Mouse (Mus musculus) heart, embryonic 13.5 days (tissue): ENCODE results near the gene Hbp1. TPM values are rescaled to one million over a fixed set of nuclear protein-coding genes. Genes with fewer than 3 reads are reported as not detected.

Experiments used
- ATAC-seq: fragments of 200-750 bp; cut with Nextera tagmentation; 2 replicates; pipeline ENCODE4 v1.8.0; 2017; ENCODE audit warnings: moderate TSS enrichment; ENCODE audit not compliant: insufficient number of reproducible peaks, low FRiP score, low TSS enrichment; ENCODE audit errors: extremely low read depth
- H3K27ac ChIP-seq: fragments of 300-500 bp; sonication (generic); replicated peaks from 2 replicates; pipeline ENCODE4 v1.5.1; 2015; ENCODE audit warnings: moderate library complexity, mild to moderate bottlenecking, inconsistent platforms
- H3K27me3 ChIP-seq: fragments of 300-500 bp; sonication (generic); replicated peaks from 2 replicates; pipeline ENCODE4 v1.6.1; 2015; ENCODE audit warnings: mild to moderate bottlenecking, inconsistent platforms
- H3K36me3 ChIP-seq: fragments of 300-500 bp; sonication (generic); 2 replicates; pipeline ENCODE4 v1.6.1; 2015; ENCODE audit warnings: mild to moderate bottlenecking, inconsistent platforms
- H3K4me1 ChIP-seq: fragments of 300-500 bp; sonication (generic); 2 replicates; pipeline ENCODE4 v1.6.1; 2015; ENCODE audit warnings: inconsistent platforms
- H3K4me2 ChIP-seq: fragments of 300-500 bp; sonication (generic); 2 replicates; pipeline ENCODE4 v1.6.1; 2015; ENCODE audit warnings: inconsistent platforms, mild to moderate bottlenecking, moderate library complexity
- H3K4me3 ChIP-seq: fragments of 300-500 bp; sonication (generic); 2 replicates; pipeline ENCODE4 v1.5.1; 2015; ENCODE audit warnings: moderate library complexity, mild to moderate bottlenecking, inconsistent platforms
- H3K9ac ChIP-seq: fragments of 300-500 bp; sonication (generic); 2 replicates; pipeline ENCODE4 v1.6.1; 2015; ENCODE audit warnings: inconsistent platforms, mild to moderate bottlenecking, moderate library complexity
- H3K9me3 ChIP-seq: fragments of 300-500 bp; sonication (generic); 2 replicates; pipeline ENCODE4 v1.6.1; 2016; ENCODE audit warnings: inconsistent platforms
- whole genome bisulfite sequencing: fragments of 180-500 bp; shearing (Covaris S2); methylation state at CpG from one replicate; pipeline ENCODE4 v1.1.7; 2015; ENCODE audit warnings: mixed read lengths; 5-methylcytosine and 5-hydroxymethylcytosine counted together
- polyA plus RNA-seq: library from polyadenylated mRNA; unstranded; fragments of >200 nt; fragmentation: Nextera tagmentation; extraction: Ambion mirVana; gene quantifications from 2 replicates; pipeline ENCODE4 v1.2.1, GENCODE M21; 2015

Hbp1 gene
- polyA plus RNA-seq, 1 experiment from 2014 or later, result 89.2 TPM

GRCm38 (mm10) chr12:31983238-31983637, 32.9 kb upstream of the Hbp1 start:
- Histone ChIP-seq H3K27me3 (peaks cover 10% of the 10 kb centered on the region), H3K9me3 (no peaks in the 10 kb centered on the region), H3K4me3 (no peak overlapping the region), H3K36me3 (no peaks in the 10 kb centered on the region), H3K9ac (no peak overlapping the region), H3K27ac (no peak overlapping the region), H3K4me2 (no peak overlapping the region), H3K4me1 (peaks cover 13% of the 10 kb centered on the region; the same call in 1 of the 2 replicates)
- 60% methylated on average over 7 of the region's 7 CpGs for WGBS
- no peak for ATAC-seq

GRCm38 (mm10) chr12:31977613-31978195, 27.4 kb upstream of the Hbp1 start:
- 76% methylated on average over 12 of the region's 12 CpGs for WGBS
- Histone ChIP-seq H3K9ac (no peak overlapping the region), H3K27me3 (peaks cover 25% of the 10 kb centered on the region), H3K27ac (no peak overlapping the region), H3K4me1 (peaks cover 12% of the 10 kb centered on the region), H3K9me3 (no peaks in the 10 kb centered on the region), H3K4me3 (no peak overlapping the region), H3K4me2 (no peak overlapping the region), H3K36me3 (no peaks in the 10 kb centered on the region)
- ATAC-seq, result no peak

GRCm38 (mm10) chr12:31976544-31976943, 26.2 kb upstream of the Hbp1 start:
- no peaks in the 10 kb centered on the region for H3K36me3 ChIP-seq
- no peak overlapping the region for H3K4me2 ChIP-seq
- WGBS, result 57% methylated on average over 7 of the region's 7 CpGs
- peaks cover 18% of the 10 kb centered on the region for H3K4me1 ChIP-seq
- H3K27ac ChIP-seq, result no peak overlapping the region
- ATAC-seq, result no peak
- H3K9me3 ChIP-seq, result no peaks in the 10 kb centered on the region
- H3K27me3 ChIP-seq, result peaks cover 26% of the 10 kb centered on the region
- no peak overlapping the region for H3K9ac ChIP-seq
- H3K4me3 ChIP-seq, result no peak overlapping the region

GRCm38 (mm10) chr12:31973473-31974172, 23.3 kb upstream of the Hbp1 start:
- Histone ChIP-seq H3K27me3 (peaks cover 32% of the 10 kb centered on the region), H3K9ac (no peak overlapping the region), H3K4me1 (peaks cover 28% of the 10 kb centered on the region), H3K27ac (peak overlapping the region; percentile 67), H3K36me3 (no peaks in the 10 kb centered on the region), H3K4me2 (no peak overlapping the region), H3K9me3 (no peaks in the 10 kb centered on the region), H3K4me3 (no peak overlapping the region)
- 47% methylated on average over 13 of the region's 13 CpGs for WGBS
- ATAC-seq, result peak; percentile 87; the same call in 1 of the 2 replicates

- Histone ChIP-seq H3K27me3 (peaks cover 18% of the 10 kb centered on the region; the same call in 1 of the 2 replicates), H3K4me1 (peaks cover 32% of the 10 kb centered on the region), H3K4me3 (no peak overlapping the region), H3K27ac (no peak overlapping the region), H3K36me3 (no peaks in the 10 kb centered on the region), H3K4me2 (no peak overlapping the region), H3K9me3 (no peaks in the 10 kb centered on the region), H3K9ac (no peak overlapping the region)
- ATAC-seq, result no peak
- WGBS, result 84% methylated on average over 8 of the region's 8 CpGs
Observed at GRCm38 (mm10) chr12:31971547-31971946, 21.2 kb upstream of the Hbp1 start.

GRCm38 (mm10) chr12:31969111-31969510, 18.8 kb upstream of the Hbp1 start:
- Histone ChIP-seq H3K4me3 (no peak overlapping the region), H3K9me3 (no peaks in the 10 kb centered on the region), H3K4me1 (peaks cover 32% of the 10 kb centered on the region), H3K27me3 (peaks cover 15% of the 10 kb centered on the region; the same call in 1 of the 2 replicates), H3K36me3 (no peaks in the 10 kb centered on the region), H3K9ac (no peak overlapping the region), H3K27ac (peak overlapping the region; percentile 45), H3K4me2 (no peak overlapping the region)
- 28% methylated on average over 1 of the region's 1 CpGs for WGBS
- no peak for ATAC-seq

- Histone ChIP-seq H3K9me3 (no peaks in the 10 kb centered on the region), H3K27me3 (peaks cover 15% of the 10 kb centered on the region; the same call in 1 of the 2 replicates), H3K9ac (no peak overlapping the region), H3K4me1 (peaks cover 22% of the 10 kb centered on the region; the same call in 1 of the 2 replicates), H3K4me3 (no peak overlapping the region), H3K36me3 (no peaks in the 10 kb centered on the region), H3K27ac (no peak overlapping the region), H3K4me2 (no peak overlapping the region)
- ATAC-seq, result no peak
- 8% methylated on average over 2 of the region's 2 CpGs for WGBS
Observed at GRCm38 (mm10) chr12:31967536-31967935, 17.2 kb upstream of the Hbp1 start.

- WGBS, result 67% methylated on average over 4 of the region's 4 CpGs
- Histone ChIP-seq H3K9me3 (no peaks in the 10 kb centered on the region), H3K9ac (no peak overlapping the region), H3K4me1 (peaks cover 17% of the 10 kb centered on the region; the same call in 1 of the 2 replicates), H3K4me2 (no peak overlapping the region), H3K27ac (no peak overlapping the region), H3K36me3 (no peaks in the 10 kb centered on the region), H3K27me3 (peaks cover 10% of the 10 kb centered on the region; the same call in 1 of the 2 replicates), H3K4me3 (no peak overlapping the region)
- ATAC-seq, result no peak
Observed at GRCm38 (mm10) chr12:31966405-31966804, 16.1 kb upstream of the Hbp1 start.

- Histone ChIP-seq H3K27me3 (0 out of 2 replicates have a peak, but pooled peaks cover 4% of the 10 kb centered on the region), H3K4me3 (no peak overlapping the region), H3K4me2 (no peak overlapping the region), H3K4me1 (peaks cover 17% of the 10 kb centered on the region; the same call in 1 of the 2 replicates), H3K9me3 (no peaks in the 10 kb centered on the region), H3K9ac (no peak overlapping the region), H3K36me3 (no peaks in the 10 kb centered on the region), H3K27ac (no peak overlapping the region)
- ATAC-seq, result no peak
- 84% methylated on average over 12 of the region's 12 CpGs for WGBS
Observed at GRCm38 (mm10) chr12:31965517-31966212, 15.3 kb upstream of the Hbp1 start.

- 84% methylated on average over 6 of the region's 6 CpGs for WGBS
- H3K4me3 ChIP-seq, result no peak overlapping the region
- H3K4me1 ChIP-seq, result peaks cover 8% of the 10 kb centered on the region; the same call in 1 of the 2 replicates
- no peak overlapping the region for H3K27ac ChIP-seq
- no peaks in the 10 kb centered on the region for H3K9me3 ChIP-seq
- H3K9ac ChIP-seq, result no peak overlapping the region
- no peak overlapping the region for H3K4me2 ChIP-seq
- H3K36me3 ChIP-seq, result no peaks in the 10 kb centered on the region
- no peaks in the 10 kb centered on the region for H3K27me3 ChIP-seq
- ATAC-seq, result no peak
Observed at GRCm38 (mm10) chr12:31964074-31964473, 13.7 kb upstream of the Hbp1 start.

GRCm38 (mm10) chr12:31955843-31956242, 5.5 kb upstream of the Hbp1 start:
- no peak for ATAC-seq
- Histone ChIP-seq H3K27ac (no peak overlapping the region), H3K4me3 (no peak overlapping the region), H3K36me3 (no peaks in the 10 kb centered on the region), H3K27me3 (no peaks in the 10 kb centered on the region), H3K9me3 (no peaks in the 10 kb centered on the region), H3K4me2 (no peak overlapping the region), H3K9ac (no peak overlapping the region), H3K4me1 (peaks cover 9% of the 10 kb centered on the region)
- WGBS, result 79% methylated on average over 4 of the region's 4 CpGs
